Mouse (Mus musculus): ENCODE data around the gene Proca1. TPM values are rescaled to one million over a fixed set of nuclear protein-coding genes. Genes with fewer than 3 reads are reported as not detected.

Proca1 gene
- polyA plus RNA-seq (2016; fragmentation: Nextera tagmentation; extraction: Ambion mirVana) = 2.5 and 2.9 TPM in 2 replicates

- peaks cover 32% of the 10 kb centered on the region for H3K36me3 ChIP-seq
- no peak within 1 kb of the TSS for H3K9ac ChIP-seq
- 95% methylated on average over 1 of the region's 1 CpGs for WGBS
- H3K9me3 ChIP-seq = no peaks in the 10 kb centered on the region
- H3K4me1 ChIP-seq = peaks cover 22% of the 10 kb centered on the region
- no peaks in the 10 kb centered on the region for H3K27me3 ChIP-seq (replicated peaks)
- H3K4me3 ChIP-seq = no peak within 1 kb of the TSS
- no peak within 1 kb of the TSS for H3K27ac ChIP-seq
- H3K4me2 ChIP-seq (replicated peaks) = peak within 1 kb of the TSS; percentile 51
- ATAC-seq (ENCODE audit: low FRiP score, low read depth) = no peak
Observed at GRCm38 (mm10) chr11:78193113-78193512, at the start of gene Proca1. Proca1 (plus strand) TSS chr11:78193392.

GRCm38 (mm10) chr11:78143520-78143919 lies 49.7 kb upstream of the Proca1 start:
- 84% methylated on average over 2 of the region's 2 CpGs for WGBS
- H3K9me3 ChIP-seq = no peaks in the 10 kb centered on the region
- H3K4me2 ChIP-seq (replicated peaks) = no peak overlapping the region
- no peak for ATAC-seq (ENCODE audit: low FRiP score, low read depth)
- H3K4me1 ChIP-seq = no peaks in the 10 kb centered on the region
- no peaks in the 10 kb centered on the region for H3K27me3 ChIP-seq (replicated peaks)
- H3K36me3 ChIP-seq = peaks cover 46% of the 10 kb centered on the region
- H3K4me3 ChIP-seq = no peak overlapping the region
- no peak overlapping the region for H3K27ac ChIP-seq
- H3K9ac ChIP-seq = no peak overlapping the region

GRCm38 (mm10) chr11:78146168-78146567 lies 47.0 kb upstream of the Proca1 start:
- ATAC-seq (ENCODE audit: low FRiP score, low read depth) = no peak

GRCm38 (mm10) chr11:78146707-78147543 lies 46.3 kb upstream of the Proca1 start:
- peaks cover 74% of the 10 kb centered on the region for H3K36me3 ChIP-seq
- H3K27ac ChIP-seq = no peak overlapping the region
- ATAC-seq (ENCODE audit: low FRiP score, low read depth) = no peak
- no peak overlapping the region for H3K4me2 ChIP-seq (replicated peaks)
- WGBS = 95% methylated on average over 6 of the region's 6 CpGs
- no peaks in the 10 kb centered on the region for H3K4me1 ChIP-seq
- H3K9me3 ChIP-seq = no peaks in the 10 kb centered on the region
- H3K9ac ChIP-seq = no peak overlapping the region
- H3K4me3 ChIP-seq = no peak overlapping the region
- no peaks in the 10 kb centered on the region for H3K27me3 ChIP-seq (replicated peaks)

More at GRCm38 (mm10) chr11:78146168-78146567, 47.0 kb upstream of the Proca1 start:
- no peak overlapping the region for H3K4me3 ChIP-seq
- peaks cover 70% of the 10 kb centered on the region for H3K36me3 ChIP-seq
- no peaks in the 10 kb centered on the region for H3K9me3 ChIP-seq
- H3K27me3 ChIP-seq (replicated peaks) = no peaks in the 10 kb centered on the region
- 89% methylated on average over 5 of the region's 5 CpGs for WGBS
- H3K4me1 ChIP-seq = no peaks in the 10 kb centered on the region
- no peak overlapping the region for H3K4me2 ChIP-seq (replicated peaks)
- H3K9ac ChIP-seq = no peak overlapping the region
- no peak overlapping the region for H3K27ac ChIP-seq

- Histone ChIP-seq H3K4me2 (replicated peaks) (no peak overlapping the region), H3K9ac (no peak overlapping the region), H3K36me3 (peaks cover 77% of the 10 kb centered on the region), H3K4me3 (no peak overlapping the region), H3K27ac (no peak overlapping the region), H3K9me3 (no peaks in the 10 kb centered on the region), H3K4me1 (peaks cover 11% of the 10 kb centered on the region; the same call in 1 of the 2 replicates), H3K27me3 (replicated peaks) (no peaks in the 10 kb centered on the region)
- no peak for ATAC-seq (ENCODE audit: low FRiP score, low read depth)
- WGBS = 13% methylated on average over 1 of the region's 1 CpGs
Observed at GRCm38 (mm10) chr11:78151161-78151560, 42.0 kb upstream of the Proca1 start.

GRCm38 (mm10) chr11:78152299-78153231 lies 40.6 kb upstream of the Proca1 start:
- ATAC-seq (ENCODE audit: low FRiP score, low read depth) = peak; percentile 33; the same call in 1 of the 2 replicates
- no peaks in the 10 kb centered on the region for H3K9me3 ChIP-seq
- peaks cover 11% of the 10 kb centered on the region; the same call in 1 of the 2 replicates for H3K4me1 ChIP-seq
- peaks cover 74% of the 10 kb centered on the region for H3K36me3 ChIP-seq
- 59% methylated on average over 9 of the region's 9 CpGs for WGBS
- no peak overlapping the region for H3K4me2 ChIP-seq (replicated peaks)
- H3K27me3 ChIP-seq (replicated peaks) = no peaks in the 10 kb centered on the region
- no peak overlapping the region for H3K9ac ChIP-seq
- H3K4me3 ChIP-seq = no peak overlapping the region
- H3K27ac ChIP-seq = peak overlapping the region; percentile 37; the same call in 1 of the 2 replicates

GRCm38 (mm10) chr11:78153778-78154177 lies 39.4 kb upstream of the Proca1 start:
- Histone ChIP-seq H3K9me3 (no peaks in the 10 kb centered on the region), H3K4me2 (replicated peaks) (no peak overlapping the region), H3K9ac (no peak overlapping the region), H3K4me3 (no peak overlapping the region), H3K27ac (no peak overlapping the region), H3K36me3 (peaks cover 77% of the 10 kb centered on the region), H3K4me1 (peaks cover 11% of the 10 kb centered on the region; the same call in 1 of the 2 replicates), H3K27me3 (replicated peaks) (no peaks in the 10 kb centered on the region)
- WGBS = 85% methylated on average over 13 of the region's 13 CpGs
- no peak for ATAC-seq (ENCODE audit: low FRiP score, low read depth)

GRCm38 (mm10) chr11:78155674-78156073 lies 37.5 kb upstream of the Proca1 start:
- H3K4me3 ChIP-seq = no peak overlapping the region
- no peak overlapping the region for H3K9ac ChIP-seq
- peaks cover 78% of the 10 kb centered on the region for H3K36me3 ChIP-seq
- no peak overlapping the region for H3K4me2 ChIP-seq (replicated peaks)
- no peaks in the 10 kb centered on the region for H3K27me3 ChIP-seq (replicated peaks)
- H3K9me3 ChIP-seq = no peaks in the 10 kb centered on the region
- no peak overlapping the region for H3K27ac ChIP-seq
- no peak for ATAC-seq (ENCODE audit: low FRiP score, low read depth)
- peaks cover 13% of the 10 kb centered on the region; the same call in 1 of the 2 replicates for H3K4me1 ChIP-seq
- 71% methylated on average over 5 of the region's 5 CpGs for WGBS

GRCm38 (mm10) chr11:78156156-78156699 lies 37.0 kb upstream of the Proca1 start:
- ATAC-seq (ENCODE audit: low FRiP score, low read depth) = no peak
- Histone ChIP-seq H3K27me3 (replicated peaks) (no peaks in the 10 kb centered on the region), H3K9ac (no peak overlapping the region), H3K4me2 (replicated peaks) (no peak overlapping the region), H3K27ac (no peak overlapping the region), H3K4me1 (peaks cover 13% of the 10 kb centered on the region; the same call in 1 of the 2 replicates), H3K4me3 (no peak overlapping the region), H3K9me3 (no peaks in the 10 kb centered on the region), H3K36me3 (peaks cover 78% of the 10 kb centered on the region)
- 79% methylated on average over 6 of the region's 6 CpGs for WGBS

GRCm38 (mm10) chr11:78159096-78159495 lies 34.1 kb upstream of the Proca1 start:
- Histone ChIP-seq H3K4me3 (no peak overlapping the region), H3K36me3 (peaks cover 72% of the 10 kb centered on the region), H3K27me3 (replicated peaks) (no peaks in the 10 kb centered on the region), H3K4me2 (replicated peaks) (no peak overlapping the region), H3K9me3 (no peaks in the 10 kb centered on the region), H3K27ac (no peak overlapping the region), H3K4me1 (peaks cover 25% of the 10 kb centered on the region), H3K9ac (no peak overlapping the region)
- peak; percentile 22; the same call in 1 of the 2 replicates for ATAC-seq (ENCODE audit: low FRiP score, low read depth)
- WGBS = 30% methylated on average over 2 of the region's 2 CpGs

GRCm38 (mm10) chr11:78159557-78159956 lies 33.6 kb upstream of the Proca1 start:
- Histone ChIP-seq H3K4me3 (no peak overlapping the region), H3K4me2 (replicated peaks) (no peak overlapping the region), H3K27me3 (replicated peaks) (no peaks in the 10 kb centered on the region), H3K9me3 (no peaks in the 10 kb centered on the region), H3K9ac (no peak overlapping the region), H3K4me1 (peaks cover 25% of the 10 kb centered on the region), H3K27ac (no peak overlapping the region), H3K36me3 (peaks cover 67% of the 10 kb centered on the region)
- ATAC-seq (ENCODE audit: low FRiP score, low read depth) = no peak
- WGBS = 83% methylated on average over 7 of the region's 7 CpGs

All from neural tube, embryonic 12.5 days (tissue).